Mouse (Mus musculus): ENCODE data around the gene Fer1l5.

GRCm38 (mm10) chr1:36378880-36379279 lies 6.8 kb downstream of the Fer1l5 start:
- TF ChIP-seq CTCF (IDR thresholded peaks at IDR 0.05; ENCODE audit: control insufficient read depth, insufficient read depth, insufficient replicate concordance, low read depth, low read length) (no peak), POLR2A (IDR thresholded peaks at IDR 0.05; ENCODE audit: control insufficient read depth, low read depth, low read length) (no peak)

Data from testis, adult 2 months (tissue).